8 mouse cellular contexts compared by ENCODE assay signal in genomic region chr1:134361195-134361856, GRCm38 (mm10). TPM values are rescaled to one million over a fixed set of nuclear protein-coding genes. Genes with fewer than 3 reads are reported as not detected.
DNase-seq lines count a peak whose midpoint lies in the region; ATAC-seq and TF ChIP-seq lines count a peak whose summit lies in the region.

No protein-coding gene starts in this region.

- H3K4me1 ChIP-seq in testis, adult 2 months (ENCODE audit: control insufficient read depth, insufficient read depth, low read length), result peaks cover 5% of the 10 kb centered on the region
- peaks cover 10% of the 10 kb centered on the region; the same call in 1 of the 2 replicates for H3K4me1 ChIP-seq in embryonic facial prominence, embryonic 12.5 days
- H3K4me1 ChIP-seq in intestine, embryonic 15.5 days (replicated peaks), result peaks cover 6% of the 10 kb centered on the region
- H3K4me1 ChIP-seq in midbrain, embryonic 14.5 days (ENCODE audit: control insufficient read depth, insufficient read depth, low read length), result peaks cover 11% of the 10 kb centered on the region

- no peak for TF ChIP-seq CTCF in testis, adult 2 months (IDR thresholded peaks at IDR 0.05; ENCODE audit: control insufficient read depth, insufficient read depth, insufficient replicate concordance, low read depth, low read length)

- peak overlapping the region; percentile 75 for H3K4me2 ChIP-seq in embryonic facial prominence, embryonic 12.5 days (replicated peaks)
- peak overlapping the region; percentile 76 for H3K4me2 ChIP-seq in intestine, embryonic 15.5 days (replicated peaks)
- H3K4me2 ChIP-seq in midbrain, embryonic 14.5 days (ENCODE audit: low read length), result peak overlapping the region; percentile 73

- H3K4me3 ChIP-seq in testis, adult 2 months (ENCODE audit: control insufficient read depth, low read depth, low read length), result peak overlapping the region; percentile 99
- peak overlapping the region; percentile 82 for H3K4me3 ChIP-seq in embryonic facial prominence, embryonic 12.5 days
- peak overlapping the region; percentile 86 for H3K4me3 ChIP-seq in intestine, embryonic 15.5 days (replicated peaks)
- peak overlapping the region; percentile 93 for H3K4me3 ChIP-seq in midbrain, embryonic 14.5 days (replicated peaks; ENCODE audit: low read depth, low read length)

- H3K27me3 ChIP-seq in testis, adult 2 months (ENCODE audit: control insufficient read depth, insufficient read depth, low read length), result no peaks in the 10 kb centered on the region
- no peaks in the 10 kb centered on the region for H3K27me3 ChIP-seq in embryonic facial prominence, embryonic 12.5 days
- no peaks in the 10 kb centered on the region for H3K27me3 ChIP-seq in intestine, embryonic 15.5 days (replicated peaks)
- H3K27me3 ChIP-seq in midbrain, embryonic 14.5 days (ENCODE audit: control insufficient read depth, insufficient read depth, low read length), result no peaks in the 10 kb centered on the region

- peak overlapping the region; percentile 90 for H3K27ac ChIP-seq in testis, adult 2 months (ENCODE audit: control insufficient read depth, insufficient read depth, low read depth, low read length)
- peak overlapping the region; percentile 72 for H3K27ac ChIP-seq in embryonic facial prominence, embryonic 12.5 days
- H3K27ac ChIP-seq in intestine, embryonic 15.5 days, result peak overlapping the region; percentile 84
- H3K27ac ChIP-seq in midbrain, embryonic 14.5 days (replicated peaks; ENCODE audit: low read depth, low read length), result peak overlapping the region; percentile 84

- no peak for TF ChIP-seq POLR2A in testis, adult 2 months (IDR thresholded peaks at IDR 0.05; ENCODE audit: control insufficient read depth, low read depth, low read length)

- no peak; the same call in 1 of the 2 replicates for ATAC-seq in embryonic facial prominence, embryonic 12.5 days (ENCODE audit: insufficient number of reproducible peaks, insufficient read depth, low FRiP score, low TSS enrichment)
- ATAC-seq in intestine, embryonic 15.5 days, result peak; percentile 90
- peak; percentile 85 for ATAC-seq in midbrain, embryonic 14.5 days (ENCODE audit: low FRiP score, low TSS enrichment)

- 1% methylated on average over 43 of the region's 44 CpGs for WGBS in embryonic facial prominence, embryonic 12.5 days
- WGBS in intestine, embryonic 15.5 days, result under 1% methylated on average over 31 of the region's 44 CpGs
- WGBS in midbrain, embryonic 14.5 days, result 2% methylated on average over 44 of the region's 44 CpGs

- no peaks in the 10 kb centered on the region; the same call in none of the 2 replicates for H3K36me3 ChIP-seq in testis, adult 2 months (ENCODE audit: control insufficient read depth, insufficient read depth, low read length)
- H3K36me3 ChIP-seq in embryonic facial prominence, embryonic 12.5 days, result peaks cover 26% of the 10 kb centered on the region
- peaks cover 12% of the 10 kb centered on the region for H3K36me3 ChIP-seq in intestine, embryonic 15.5 days
- peaks cover 24% of the 10 kb centered on the region for H3K36me3 ChIP-seq in midbrain, embryonic 14.5 days (ENCODE audit: control insufficient read depth, insufficient read depth, low read length)

- DNase-seq in testis, postnatal 14 days (ENCODE audit: low spot score), result no peak
- peak; percentile 8 for DNase-seq in midbrain, embryonic 14.5 days
- DNase-seq in ovary, postnatal 14 days (ENCODE audit: low spot score), result no peak
- DNase-seq in adrenal gland, adult 8-10 months, result no peak
- DNase-seq in kidney, postnatal 10 days, result no peak

- H3K9me3 ChIP-seq in embryonic facial prominence, embryonic 12.5 days, result no peaks in the 10 kb centered on the region
- H3K9me3 ChIP-seq in intestine, embryonic 15.5 days, result no peaks in the 10 kb centered on the region
- no peaks in the 10 kb centered on the region for H3K9me3 ChIP-seq in midbrain, embryonic 14.5 days (ENCODE audit: control insufficient read depth, low read length)

- H3K9ac ChIP-seq in embryonic facial prominence, embryonic 12.5 days, result peak overlapping the region; percentile 90
- H3K9ac ChIP-seq in intestine, embryonic 15.5 days, result peak overlapping the region; percentile 97
- peak overlapping the region; percentile 90 for H3K9ac ChIP-seq in midbrain, embryonic 14.5 days (replicated peaks; ENCODE audit: low read length)

RNA-seq across cellular contexts. Expression of gene Tmem183a, which starts 0.5 kb away (rescaled TPM):
- polyA plus RNA-seq in testis, adult 2 months (2012; rRNA removed), result 116 and 127 TPM in 2 replicates
- polyA plus RNA-seq in embryonic facial prominence, embryonic 12.5 days (2016; fragmentation: Nextera tagmentation; extraction: Ambion mirVana), result 102 and 105 TPM in 2 replicates
- polyA plus RNA-seq in intestine, embryonic 15.5 days (2015; fragmentation: Nextera tagmentation; extraction: Ambion mirVana), result 87.1 and 88.9 TPM in 2 replicates
- polyA plus RNA-seq in midbrain, embryonic 14.5 days (2014; fragmentation: Nextera tagmentation; extraction: Ambion mirVana), result 121 and 151 TPM in 2 replicates
- total RNA-seq in adrenal gland, adult 8-10 months (2022), result 10 to 100 TPM; 39.2 to 61.6 (median 49.4) TPM

RNA-seq across cellular contexts. Expression of gene 4933406M09Rik, which starts 24.4 kb away (rescaled TPM):
- 48.3 and 57.0 TPM in 2 replicates for polyA plus RNA-seq in testis, adult 2 months (2012; rRNA removed)
- not detected in 2 replicates for polyA plus RNA-seq in embryonic facial prominence, embryonic 12.5 days (2016; fragmentation: Nextera tagmentation; extraction: Ambion mirVana)
- polyA plus RNA-seq in intestine, embryonic 15.5 days (2015; fragmentation: Nextera tagmentation; extraction: Ambion mirVana), result not detected in 2 replicates
- polyA plus RNA-seq in midbrain, embryonic 14.5 days (2014; fragmentation: Nextera tagmentation; extraction: Ambion mirVana), result not detected in 2 replicates
- total RNA-seq in adrenal gland, adult 8-10 months (2022), result not detected

RNA-seq across cellular contexts. Expression of gene Ppfia4, which starts 28.6 kb away (rescaled TPM):
- 5.1 and 5.7 TPM in 2 replicates for polyA plus RNA-seq in testis, adult 2 months (2012; rRNA removed)
- polyA plus RNA-seq in embryonic facial prominence, embryonic 12.5 days (2016; fragmentation: Nextera tagmentation; extraction: Ambion mirVana), result 7.0 TPM in 2 replicates
- polyA plus RNA-seq in intestine, embryonic 15.5 days (2015; fragmentation: Nextera tagmentation; extraction: Ambion mirVana), result 3.9 and 4.4 TPM in 2 replicates
- 11.5 and 14.4 TPM in 2 replicates for polyA plus RNA-seq in midbrain, embryonic 14.5 days (2014; fragmentation: Nextera tagmentation; extraction: Ambion mirVana)
- total RNA-seq in adrenal gland, adult 8-10 months (2022), result 1 to 10 TPM; 1.6 to 2.6 (median 2.0) TPM

RNA-seq across cellular contexts. Expression of gene Cyb5r1, which starts 44.0 kb away (rescaled TPM):
- polyA plus RNA-seq in testis, adult 2 months (2012; rRNA removed), result 30.4 and 40.5 TPM in 2 replicates
- 38.0 and 39.5 TPM in 2 replicates for polyA plus RNA-seq in embryonic facial prominence, embryonic 12.5 days (2016; fragmentation: Nextera tagmentation; extraction: Ambion mirVana)
- 35.8 and 37.9 TPM in 2 replicates for polyA plus RNA-seq in intestine, embryonic 15.5 days (2015; fragmentation: Nextera tagmentation; extraction: Ambion mirVana)
- 9.0 and 9.2 TPM in 2 replicates for polyA plus RNA-seq in midbrain, embryonic 14.5 days (2014; fragmentation: Nextera tagmentation; extraction: Ambion mirVana)
- total RNA-seq in adrenal gland, adult 8-10 months (2022), result 10 to 100 TPM; 34.8 to 55.8 (median 42.2) TPM

RNA-seq across cellular contexts. Expression of gene Adipor1, which starts 53.9 kb away (rescaled TPM):
- 79.6 and 87.4 TPM in 2 replicates for polyA plus RNA-seq in testis, adult 2 months (2012; rRNA removed)
- polyA plus RNA-seq in embryonic facial prominence, embryonic 12.5 days (2016; fragmentation: Nextera tagmentation; extraction: Ambion mirVana), result 76.0 and 78.1 TPM in 2 replicates
- polyA plus RNA-seq in intestine, embryonic 15.5 days (2015; fragmentation: Nextera tagmentation; extraction: Ambion mirVana), result 77.8 and 80.5 TPM in 2 replicates
- polyA plus RNA-seq in midbrain, embryonic 14.5 days (2014; fragmentation: Nextera tagmentation; extraction: Ambion mirVana), result 70.5 and 73.5 TPM in 2 replicates
- total RNA-seq in adrenal gland, adult 8-10 months (2022), result 100 to 1,000 TPM; 123 to 151 (median 129) TPM

Comparison
In these comparisons a context has a peak if more than half of its experiments do, and no peak if none do; other contexts are left out.
1. RNA of gene 4933406M09Rik, which starts 24.4 kb away (polyA plus RNA-seq): 48.3 to 57.0 TPM in testis, adult 2 months; not detected in midbrain, embryonic 14.5 days, not detected in embryonic facial prominence, embryonic 12.5 days and not detected in intestine, embryonic 15.5 days; every median in the first group is over 10 times any median in the second.
2. Peak in every context shown above with its lines, with median percentiles within 50 percentile points of each other: H3K27ac ChIP-seq, H3K4me3 ChIP-seq, H3K4me2 ChIP-seq and H3K9ac ChIP-seq.